Mouse (Mus musculus) neural tube, embryonic 11.5 days (tissue): ENCODE measurements around the gene Hist1h2ae. TPM values are rescaled to one million over a fixed set of nuclear protein-coding genes. Genes with fewer than 3 reads are reported as not detected.
A peak's percentile ranks its signal among the peaks of the same experiment; 100 is the strongest.

Source experiments
- ATAC-seq: fragments of 200-750 bp; cut with Nextera tagmentation; 2 replicates; pipeline ENCODE4 v1.8.0; 2017; ENCODE audit warnings: moderate number of reproducible peaks, mild to moderate bottlenecking, moderate TSS enrichment, moderate library complexity; ENCODE audit not compliant: insufficient read depth, low FRiP score, low TSS enrichment
- DNase-seq: peaks from one replicate; pipeline ENCODE4 v3.0.0-alpha.2; 2015; ENCODE audit warnings: low spot score
- H3K27ac ChIP-seq: fragments of 300-500 bp; sonication (generic); 2 replicates; pipeline ENCODE4 v1.5.1; 2014; ENCODE audit warnings: low read depth, mild to moderate bottlenecking, low read length
- H3K27me3 ChIP-seq: fragments of 300-500 bp; sonication (generic); 2 replicates; pipeline ENCODE4 v1.6.1; 2014; ENCODE audit warnings: mild to moderate bottlenecking, low read length, mixed read lengths; ENCODE audit not compliant: control insufficient read depth, insufficient read depth
- H3K36me3 ChIP-seq: fragments of 300-500 bp; sonication (generic); 2 replicates; pipeline ENCODE4 v1.6.1; 2014; ENCODE audit warnings: mild to moderate bottlenecking, low read length, moderate library complexity, mixed read lengths; ENCODE audit not compliant: control insufficient read depth, insufficient read depth
- H3K4me1 ChIP-seq: fragments of 300-500 bp; sonication (generic); 2 replicates; pipeline ENCODE4 v1.6.1; 2014; ENCODE audit warnings: low read length, mixed read lengths; ENCODE audit not compliant: control insufficient read depth, insufficient read depth
- H3K4me2 ChIP-seq: fragments of 300-500 bp; sonication (generic); 2 replicates; pipeline ENCODE4 v1.6.1; 2014; ENCODE audit warnings: low read depth, mild to moderate bottlenecking, moderate library complexity
- H3K4me3 ChIP-seq: fragments of 300-500 bp; sonication (generic); 2 replicates; pipeline ENCODE4 v1.5.1; 2014; ENCODE audit warnings: low read depth, low read length
- H3K9ac ChIP-seq: fragments of 300-500 bp; sonication (generic); 2 replicates; pipeline ENCODE4 v1.6.1; 2014; ENCODE audit warnings: mild to moderate bottlenecking, low read length
- H3K9me3 ChIP-seq: fragments of 300-500 bp; sonication (generic); 2 replicates; pipeline ENCODE4 v1.6.1; 2016; ENCODE audit warnings: low read length; ENCODE audit not compliant: control insufficient read depth
- WGBS: fragments of 180-500 bp; shearing (Covaris S2); extraction: QIAGEN DNeasy Blood & Tissue Kit; methylation state at CpG from one replicate; pipeline ENCODE4 v1.1.7; 2014; 5-methylcytosine and 5-hydroxymethylcytosine counted together
- polyA plus RNA-seq: library from polyadenylated mRNA; unstranded; fragments of >200 nt; fragmentation: Nextera tagmentation; extraction: Ambion mirVana; gene quantifications from 2 replicates; pipeline ENCODE4 v1.2.1, GENCODE M21; 2014

Hist1h2ae gene
- polyA plus RNA-seq, 1 experiment from 2014 or later = 61.5 TPM

DNA sequence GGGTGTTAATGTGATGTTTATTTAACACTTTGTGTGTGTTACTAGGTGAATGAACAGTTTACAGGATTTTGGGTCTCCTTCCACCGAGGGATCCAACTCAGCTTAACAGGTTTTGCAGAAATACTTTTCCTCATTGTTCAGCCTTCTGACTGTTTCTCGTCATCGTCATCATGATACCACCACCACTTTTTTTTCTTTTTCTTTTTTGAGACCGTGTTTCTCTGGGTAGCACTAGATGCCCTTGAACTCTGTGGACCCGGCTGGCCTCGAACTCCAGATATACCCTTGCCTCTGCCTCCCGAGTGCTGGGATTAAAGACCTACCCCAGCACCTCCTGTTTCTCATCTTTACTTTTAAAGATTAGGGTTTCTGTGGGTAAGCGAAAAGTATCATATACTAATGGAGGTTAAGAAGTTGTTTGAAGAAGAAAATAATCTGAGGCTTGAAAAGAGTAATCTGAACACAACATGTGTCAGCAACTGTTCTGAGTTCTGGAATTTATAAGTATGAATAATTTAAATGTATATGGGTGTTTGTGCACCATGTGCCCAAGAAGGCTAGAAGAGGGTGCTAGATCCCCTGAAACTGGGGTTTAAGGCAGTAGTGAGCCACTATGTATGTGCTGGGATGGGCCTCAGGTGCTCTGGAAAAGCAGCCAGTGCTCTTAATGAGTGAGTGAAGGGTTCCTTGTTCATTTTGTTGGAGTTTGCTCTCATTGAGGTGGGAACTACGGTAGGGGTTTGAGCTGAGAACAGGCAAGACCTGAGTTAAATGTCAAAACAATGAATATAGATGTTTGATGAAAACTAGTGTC, 38.6 kb downstream of the Hist1h2ae start:
- WGBS = 25% methylated on average over 9 of the region's 9 CpGs
- no peaks in the 10 kb centered on the region for H3K27me3 ChIP-seq
- H3K9ac ChIP-seq = peak overlapping the region; percentile 78
- H3K9me3 ChIP-seq = no peaks in the 10 kb centered on the region
- peak overlapping the region; percentile 92 for H3K27ac ChIP-seq
- ATAC-seq = no peak
- H3K4me2 ChIP-seq = peak overlapping the region; percentile 73
- peaks cover 16% of the 10 kb centered on the region for H3K4me1 ChIP-seq
- H3K4me3 ChIP-seq = peak overlapping the region; percentile 42
- DNase-seq = peak; percentile 37
- H3K36me3 ChIP-seq = no peaks in the 10 kb centered on the region

DNA sequence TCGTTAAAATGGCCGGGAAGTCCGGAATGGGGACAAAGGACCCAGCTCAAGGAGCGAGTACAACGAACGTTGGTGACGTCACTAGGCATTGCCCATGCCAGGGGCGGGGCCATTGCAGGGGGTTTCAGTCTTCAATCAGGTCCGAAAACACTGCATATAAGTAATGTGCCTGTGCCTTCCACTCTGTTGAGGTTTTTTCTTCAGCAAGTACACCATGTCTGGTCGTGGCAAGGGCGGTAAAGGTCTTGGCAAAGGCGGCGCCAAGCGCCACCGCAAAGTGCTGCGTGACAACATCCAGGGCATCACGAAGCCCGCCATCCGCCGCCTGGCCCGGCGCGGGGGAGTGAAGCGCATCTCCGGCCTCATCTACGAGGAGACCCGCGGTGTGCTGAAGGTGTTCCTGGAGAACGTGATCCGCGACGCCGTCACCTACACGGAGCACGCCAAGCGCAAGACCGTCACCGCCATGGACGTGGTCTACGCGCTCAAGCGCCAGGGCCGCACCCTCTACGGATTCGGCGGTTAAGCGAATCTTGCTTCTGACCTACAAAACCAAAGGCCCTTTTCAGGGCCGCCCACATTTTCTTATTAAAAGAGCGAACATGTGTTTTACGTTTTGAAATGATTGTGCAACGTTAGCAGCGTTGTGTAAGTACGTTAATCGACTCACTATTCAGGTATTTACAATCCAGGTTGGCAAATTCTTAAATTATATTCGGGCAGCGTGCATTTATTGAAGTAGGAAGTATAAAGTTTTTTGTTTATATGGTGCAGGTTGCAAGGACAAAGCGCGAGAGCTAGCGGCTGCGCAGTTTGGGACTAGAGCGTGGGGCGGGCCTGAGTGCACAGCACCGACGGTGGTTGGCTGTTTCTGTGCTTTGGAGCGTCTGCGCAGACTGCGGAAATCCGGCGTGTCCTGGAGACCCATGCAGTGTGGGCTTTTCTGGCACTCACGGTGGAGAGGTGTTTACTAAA, 39.8 kb downstream of the Hist1h2ae start, which contains the start of gene Hist1h4h:
Hist1h4h (plus strand) TSS at position 150 of the 975 bp plus-strand sequence.
- Histone ChIP-seq H3K9me3 (no peaks in the 10 kb centered on the region), H3K27me3 (no peaks in the 10 kb centered on the region), H3K27ac (peak within 1 kb of the TSS; percentile 92), H3K4me3 (peak within 1 kb of the TSS; percentile 41), H3K9ac (peak within 1 kb of the TSS; percentile 78), H3K4me1 (peaks cover 12% of the 10 kb centered on the region), H3K4me2 (peak within 1 kb of the TSS; percentile 73), H3K36me3 (no peaks in the 10 kb centered on the region)
- ATAC-seq (peak; percentile 71), DNase-seq (peak; percentile 95)
- under 1% methylated on average over 52 of the region's 70 CpGs for WGBS

- Histone ChIP-seq H3K36me3 (no peaks in the 10 kb centered on the region), H3K9me3 (no peaks in the 10 kb centered on the region), H3K27ac (peak overlapping the region; percentile 92), H3K9ac (peak overlapping the region; percentile 78), H3K27me3 (no peaks in the 10 kb centered on the region), H3K4me1 (peaks cover 12% of the 10 kb centered on the region), H3K4me2 (peak overlapping the region; percentile 73), H3K4me3 (peak overlapping the region; percentile 41)
- ATAC-seq (no peak), DNase-seq (peak; percentile 74)
- under 1% methylated on average over 20 of the region's 20 CpGs for WGBS
Observed at GRCm38 (mm10) chr13:23530181-23530900, 40.7 kb downstream of the Hist1h2ae start.

GRCm38 (mm10) chr13:23529480-23530165, 41.4 kb downstream of the Hist1h2ae start:
- Histone ChIP-seq H3K4me3 (peak overlapping the region; percentile 41), H3K4me1 (peaks cover 9% of the 10 kb centered on the region), H3K27ac (peak overlapping the region; percentile 92), H3K36me3 (no peaks in the 10 kb centered on the region), H3K9ac (peak overlapping the region; percentile 78), H3K9me3 (no peaks in the 10 kb centered on the region), H3K4me2 (peak overlapping the region; percentile 73), H3K27me3 (no peaks in the 10 kb centered on the region)
- ATAC-seq (no peak), DNase-seq (no peak)
- WGBS = 28% methylated on average over 2 of the region's 2 CpGs

DNA sequence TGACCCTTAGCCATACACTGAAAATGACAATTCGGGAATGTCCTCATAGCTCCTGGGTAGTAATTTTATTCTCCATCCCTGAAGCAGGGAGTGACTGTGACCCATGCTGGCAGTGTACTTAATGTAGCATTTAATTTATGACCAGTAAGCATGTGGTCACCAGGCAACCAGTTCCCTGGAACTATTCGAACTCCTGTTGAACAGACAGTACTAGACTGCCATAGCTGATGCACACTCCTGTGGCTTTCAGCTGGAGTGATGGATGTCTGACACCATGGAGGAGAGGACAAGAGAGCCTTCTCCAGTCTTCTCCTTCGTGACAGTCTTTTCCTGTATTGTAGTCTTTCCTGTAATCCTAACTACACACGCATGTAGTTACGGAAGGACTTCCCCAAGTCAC, 42.0 kb downstream of the Hist1h2ae start:
- Histone ChIP-seq H3K4me1 (peaks cover 7% of the 10 kb centered on the region), H3K27ac (no peak overlapping the region), H3K4me3 (no peak overlapping the region), H3K4me2 (peak overlapping the region; percentile 73), H3K36me3 (no peaks in the 10 kb centered on the region), H3K9ac (peak overlapping the region; percentile 26), H3K27me3 (no peaks in the 10 kb centered on the region), H3K9me3 (no peaks in the 10 kb centered on the region)
- no peak for ATAC-seq
- 56% methylated on average over 5 of the region's 5 CpGs for WGBS
- DNase-seq = no peak

- Histone ChIP-seq H3K4me2 (peak overlapping the region; percentile 50), H3K27me3 (no peaks in the 10 kb centered on the region), H3K4me3 (peak overlapping the region; percentile 39), H3K36me3 (no peaks in the 10 kb centered on the region), H3K9ac (peak overlapping the region; percentile 50), H3K9me3 (no peaks in the 10 kb centered on the region), H3K27ac (0 out of 2 replicates have a peak overlapping the region, but pooled peaks have one; percentile 14), H3K4me1 (peaks cover 3% of the 10 kb centered on the region)
- under 1% methylated on average over 17 of the region's 17 CpGs for WGBS
- ATAC-seq (peak; percentile 49; the same call in 1 of the 2 replicates), DNase-seq (peak; percentile 93)
Observed at GRCm38 (mm10) chr13:23526312-23526711, 44.7 kb downstream of the Hist1h2ae start.

DNA sequence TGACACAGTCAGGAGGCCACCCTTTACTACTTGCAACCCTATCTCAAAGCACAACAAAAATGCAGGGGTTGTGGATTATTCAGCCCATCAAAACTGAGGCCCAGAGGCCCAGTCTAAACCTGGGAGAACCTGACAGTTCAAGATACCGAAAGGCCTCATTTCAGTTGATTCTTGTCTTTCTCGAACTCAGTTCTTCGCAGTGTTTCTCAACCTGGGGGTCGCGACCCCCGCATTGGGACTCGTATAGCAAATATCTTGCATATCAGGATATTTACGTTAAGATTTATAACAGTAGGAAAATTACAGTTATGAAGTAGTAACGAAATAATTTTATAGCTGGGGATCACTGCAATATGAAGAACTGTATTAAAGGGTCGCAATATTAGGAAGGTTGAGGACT, 45.1 kb downstream of the Hist1h2ae start:
- 1% methylated on average over 10 of the region's 10 CpGs for WGBS
- Histone ChIP-seq H3K27ac (no peak overlapping the region), H3K4me1 (peaks cover 3% of the 10 kb centered on the region), H3K4me3 (peak overlapping the region; percentile 39), H3K36me3 (no peaks in the 10 kb centered on the region), H3K9ac (no peak overlapping the region), H3K9me3 (no peaks in the 10 kb centered on the region), H3K4me2 (peak overlapping the region; percentile 32), H3K27me3 (no peaks in the 10 kb centered on the region)
- ATAC-seq = no peak
- DNase-seq = peak; percentile 57
